Mouse (Mus musculus) embryonic facial prominence, embryonic 13.5 days (tissue): ENCODE results near the gene Gm26727. TPM values are rescaled to one million over a fixed set of nuclear protein-coding genes. Genes with fewer than 3 reads are reported as not detected.
"Not testable (repeated sequence)": the region's sequence is repeated elsewhere in the genome, so short reads cannot be mapped to it uniquely, and the experiment has no call there.

ENCODE experiments used
- ATAC-seq: fragments of 200-750 bp; cut with Nextera tagmentation; 2 replicates; pipeline ENCODE4 v1.8.0; 2017; ENCODE audit warnings: low read depth; ENCODE audit not compliant: insufficient number of reproducible peaks, insufficient read depth, low FRiP score, low TSS enrichment
- H3K27ac ChIP-seq: fragments of 300-500 bp; sonication (generic); 2 replicates; pipeline ENCODE4 v1.5.1; 2015; ENCODE audit warnings: moderate library complexity, mild to moderate bottlenecking, inconsistent platforms
- H3K27me3 ChIP-seq: fragments of 300-500 bp; sonication (generic); 2 replicates; pipeline ENCODE4 v1.6.1; 2015; ENCODE audit warnings: mild to moderate bottlenecking, inconsistent platforms
- H3K36me3 ChIP-seq: fragments of 300-500 bp; sonication (generic); 2 replicates; pipeline ENCODE4 v1.6.1; 2015; ENCODE audit warnings: mild to moderate bottlenecking, inconsistent platforms
- H3K4me1 ChIP-seq: fragments of 300-500 bp; sonication (generic); 2 replicates; pipeline ENCODE4 v1.6.1; 2015; ENCODE audit warnings: inconsistent platforms
- H3K4me2 ChIP-seq: fragments of 300-500 bp; sonication (generic); 2 replicates; pipeline ENCODE4 v1.6.1; 2015; ENCODE audit warnings: moderate library complexity, mild to moderate bottlenecking, inconsistent platforms
- H3K4me3 ChIP-seq: fragments of 300-500 bp; sonication (generic); 2 replicates; pipeline ENCODE4 v1.5.1; 2015; ENCODE audit warnings: mild to moderate bottlenecking, inconsistent platforms
- H3K9ac ChIP-seq: fragments of 300-500 bp; sonication (generic); 2 replicates; pipeline ENCODE4 v1.6.1; 2015; ENCODE audit warnings: mild to moderate bottlenecking, inconsistent platforms
- H3K9me3 ChIP-seq: fragments of 300-500 bp; sonication (generic); 2 replicates; pipeline ENCODE4 v1.6.1; 2016; ENCODE audit warnings: inconsistent platforms
- WGBS: fragments of 180-500 bp; shearing (Covaris S2); methylation state at CpG from one replicate; pipeline ENCODE4 v1.1.7; 2015; ENCODE audit warnings: mixed read lengths; 5-methylcytosine and 5-hydroxymethylcytosine counted together
- polyA plus RNA-seq: library from polyadenylated mRNA; unstranded; fragments of >200 nt; fragmentation: Nextera tagmentation; extraction: Ambion mirVana; gene quantifications from 2 replicates; pipeline ENCODE4 v1.2.1, GENCODE M21; 2015

The Gm26727 gene
- not detected in 2 replicates for polyA plus RNA-seq

- no peaks in the 10 kb centered on the region for H3K36me3 ChIP-seq
- no peak for ATAC-seq
- no peak within 1 kb of the TSS for H3K4me2 ChIP-seq
- 62% methylated on average over 2 of the region's 2 CpGs for WGBS
- no peaks in the 10 kb centered on the region for H3K4me1 ChIP-seq
- H3K9ac ChIP-seq, result no peak within 1 kb of the TSS
- no peaks in the 10 kb centered on the region for H3K9me3 ChIP-seq
- H3K27ac ChIP-seq, result no peak within 1 kb of the TSS
- H3K27me3 ChIP-seq, result no peaks in the 10 kb centered on the region
- H3K4me3 ChIP-seq, result no peak within 1 kb of the TSS
These were observed at the start of gene Gm26727 for GRCm38 (mm10) chr2:67433081-67433480. Gm26727 (minus strand) TSS chr2:67433181.

- no peak overlapping the region for H3K9ac ChIP-seq
- H3K27ac ChIP-seq, result no peak overlapping the region
- no peak overlapping the region for H3K4me3 ChIP-seq
- no peaks in the 10 kb centered on the region for H3K27me3 ChIP-seq
- no peaks in the 10 kb centered on the region for H3K36me3 ChIP-seq
- ATAC-seq, result no peak
- WGBS, result 62% methylated on average over 3 of the region's 3 CpGs
- H3K4me2 ChIP-seq, result no peak overlapping the region
- H3K9me3 ChIP-seq, result no peaks in the 10 kb centered on the region
- no peaks in the 10 kb centered on the region for H3K4me1 ChIP-seq
These were observed 48.1 kb upstream of the Gm26727 start for GRCm38 (mm10) chr2:67481051-67481450.

- Histone ChIP-seq H3K27ac (no peak overlapping the region), H3K9me3 (no peaks in the 10 kb centered on the region), H3K27me3 (no peaks in the 10 kb centered on the region), H3K36me3 (no peaks in the 10 kb centered on the region), H3K4me2 (no peak overlapping the region), H3K9ac (no peak overlapping the region), H3K4me1 (no peaks in the 10 kb centered on the region), H3K4me3 (no peak overlapping the region)
- WGBS, result 15% methylated on average over 6 of the region's 6 CpGs
- no peak for ATAC-seq
These were observed 44.8 kb upstream of the Gm26727 start for GRCm38 (mm10) chr2:67477753-67478152.

- H3K9me3 ChIP-seq, H3K27ac ChIP-seq, H3K9ac ChIP-seq, H3K36me3 ChIP-seq, H3K4me1 ChIP-seq, H3K27me3 ChIP-seq, H3K4me2 ChIP-seq, H3K4me3 ChIP-seq, ATAC-seq: not testable (repeated sequence)
- WGBS, result 86% methylated on average over 5 of the region's 5 CpGs
These were observed 37.0 kb upstream of the Gm26727 start for GRCm38 (mm10) chr2:67470030-67470429.

- Histone ChIP-seq H3K4me3 (no peak overlapping the region), H3K27me3 (no peaks in the 10 kb centered on the region), H3K36me3 (no peaks in the 10 kb centered on the region), H3K4me1 (no peaks in the 10 kb centered on the region), H3K27ac (no peak overlapping the region), H3K9me3 (no peaks in the 10 kb centered on the region), H3K9ac (no peak overlapping the region), H3K4me2 (no peak overlapping the region)
- 89% methylated on average over 7 of the region's 7 CpGs for WGBS
- ATAC-seq, result no peak
These were observed 34.1 kb upstream of the Gm26727 start for GRCm38 (mm10) chr2:67467036-67467435.

GRCm38 (mm10) chr2:67460857-67461256, 27.9 kb upstream of the Gm26727 start:
- Histone ChIP-seq H3K4me2 (no peak overlapping the region), H3K27me3 (no peaks in the 10 kb centered on the region), H3K27ac (no peak overlapping the region), H3K4me1 (0 out of 2 replicates have a peak, but pooled peaks cover 3% of the 10 kb centered on the region), H3K4me3 (no peak overlapping the region), H3K9ac (no peak overlapping the region), H3K36me3 (no peaks in the 10 kb centered on the region), H3K9me3 (no peaks in the 10 kb centered on the region)
- 59% methylated on average over 3 of the region's 3 CpGs for WGBS
- ATAC-seq, result no peak

GRCm38 (mm10) chr2:67447206-67447605, 14.2 kb upstream of the Gm26727 start:
- Histone ChIP-seq H3K9ac (no peak overlapping the region), H3K4me1 (no peaks in the 10 kb centered on the region), H3K27ac (no peak overlapping the region), H3K36me3 (no peaks in the 10 kb centered on the region), H3K4me3 (no peak overlapping the region), H3K9me3 (no peaks in the 10 kb centered on the region), H3K4me2 (peak overlapping the region; percentile 37), H3K27me3 (no peaks in the 10 kb centered on the region)
- ATAC-seq, result no peak
- WGBS, result 39% methylated on average over 12 of the region's 12 CpGs

DNA sequence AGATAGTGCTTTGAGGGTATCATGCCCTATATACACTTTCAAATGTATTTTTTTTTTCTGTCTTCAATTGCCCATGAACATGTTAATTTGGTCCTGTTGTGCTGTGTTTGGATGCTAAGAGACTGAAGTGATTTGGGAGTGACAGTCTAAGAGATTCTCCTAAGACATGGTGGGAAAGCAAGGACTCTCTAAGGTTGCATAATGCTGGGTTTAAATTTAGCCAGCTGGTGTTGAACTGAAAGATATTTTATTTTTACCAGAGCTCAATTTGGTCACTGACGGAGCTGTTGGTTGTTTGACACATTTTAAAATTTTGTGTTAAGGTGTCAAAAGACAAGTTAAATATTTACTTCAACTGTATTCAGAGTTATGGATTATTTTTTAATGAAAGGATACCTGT, 13.8 kb upstream of the Gm26727 start:
- Histone ChIP-seq H3K9ac (no peak overlapping the region), H3K4me1 (no peaks in the 10 kb centered on the region), H3K4me2 (no peak overlapping the region), H3K27me3 (no peaks in the 10 kb centered on the region), H3K36me3 (no peaks in the 10 kb centered on the region), H3K27ac (no peak overlapping the region), H3K9me3 (no peaks in the 10 kb centered on the region), H3K4me3 (no peak overlapping the region)
- WGBS, result 79% methylated on average over 1 of the region's 1 CpGs
- no peak for ATAC-seq

DNA sequence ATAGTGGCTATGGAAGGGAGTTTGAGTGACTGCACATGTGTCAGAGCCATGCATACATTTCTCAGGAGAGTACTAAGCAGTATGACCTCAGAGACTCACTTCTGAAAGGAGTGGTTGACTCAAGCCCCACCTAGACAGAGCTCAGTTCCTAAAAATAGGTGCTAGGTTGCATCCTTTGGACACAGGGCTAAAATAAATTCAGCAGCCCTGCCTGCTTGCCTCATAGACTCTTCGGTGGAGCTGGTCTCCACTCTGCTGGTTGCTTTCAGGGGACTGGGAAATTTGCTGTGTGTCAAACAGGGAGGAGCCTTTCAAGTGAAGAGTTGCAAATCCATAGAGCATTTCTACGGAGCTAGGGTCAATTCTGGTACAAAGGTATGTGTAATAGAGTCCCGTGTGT, 12.8 kb upstream of the Gm26727 start, which contains the start of gene Xirp2:
Gene Xirp2, plus strand, starts transcription at position 223 of the 400 bp plus-strand sequence.
- no peaks in the 10 kb centered on the region for H3K36me3 ChIP-seq
- H3K9me3 ChIP-seq, result no peaks in the 10 kb centered on the region
- H3K9ac ChIP-seq, result no peak within 1 kb of the TSS
- H3K4me1 ChIP-seq, result no peaks in the 10 kb centered on the region
- no peak within 1 kb of the TSS for H3K4me3 ChIP-seq
- WGBS, result 70% methylated on average over 3 of the region's 3 CpGs
- no peak within 1 kb of the TSS for H3K27ac ChIP-seq
- H3K27me3 ChIP-seq, result no peaks in the 10 kb centered on the region
- no peak for ATAC-seq
- no peak within 1 kb of the TSS for H3K4me2 ChIP-seq

- Histone ChIP-seq H3K4me1 (no peaks in the 10 kb centered on the region), H3K4me3 (no peak overlapping the region), H3K9me3 (no peaks in the 10 kb centered on the region), H3K4me2 (no peak overlapping the region), H3K9ac (no peak overlapping the region), H3K27me3 (no peaks in the 10 kb centered on the region), H3K27ac (no peak overlapping the region), H3K36me3 (no peaks in the 10 kb centered on the region)
- WGBS, result 87% methylated on average over 8 of the region's 8 CpGs
- no peak for ATAC-seq
These were observed 5.3 kb upstream of the Gm26727 start for GRCm38 (mm10) chr2:67438309-67438708.

GRCm38 (mm10) chr2:67422799-67423198, 10.2 kb downstream of the Gm26727 start:
- no peak overlapping the region for H3K4me2 ChIP-seq
- no peaks in the 10 kb centered on the region for H3K27me3 ChIP-seq
- H3K27ac ChIP-seq, result no peak overlapping the region
- ATAC-seq, result no peak
- no peak overlapping the region for H3K4me3 ChIP-seq
- H3K36me3 ChIP-seq, result no peaks in the 10 kb centered on the region
- H3K9me3 ChIP-seq, result no peaks in the 10 kb centered on the region
- WGBS, result 87% methylated on average over 1 of the region's 1 CpGs
- no peak overlapping the region for H3K9ac ChIP-seq
- no peaks in the 10 kb centered on the region for H3K4me1 ChIP-seq

DNA sequence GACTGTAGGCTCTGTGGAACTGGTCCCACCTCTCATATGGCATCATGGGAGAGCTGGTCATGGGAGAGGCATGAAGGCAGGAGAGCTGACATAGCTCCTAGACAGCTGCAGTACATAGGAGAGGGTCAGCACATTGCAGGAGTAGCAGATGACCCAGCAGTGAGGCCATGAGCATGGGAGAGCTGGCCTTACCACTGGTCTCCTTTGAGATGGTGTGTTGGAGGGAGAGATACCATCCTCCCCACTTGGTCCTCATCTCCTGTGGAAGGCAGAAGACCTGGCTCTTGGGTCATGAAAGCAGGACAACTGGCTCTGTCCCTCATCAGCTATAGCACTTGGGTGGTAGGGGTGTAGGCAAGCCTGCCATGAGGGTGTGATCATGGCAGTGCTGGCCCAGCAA, 12.1 kb downstream of the Gm26727 start:
- Histone ChIP-seq H3K9me3 (no peaks in the 10 kb centered on the region), H3K9ac (no peak overlapping the region), H3K4me1 (no peaks in the 10 kb centered on the region), H3K4me3 (no peak overlapping the region), H3K36me3 (no peaks in the 10 kb centered on the region), H3K4me2 (no peak overlapping the region), H3K27me3 (no peaks in the 10 kb centered on the region), H3K27ac (no peak overlapping the region)
- no peak for ATAC-seq

- not testable (repeated sequence) for H3K4me3 ChIP-seq, ATAC-seq, H3K4me2 ChIP-seq, H3K9me3 ChIP-seq, H3K36me3 ChIP-seq, H3K4me1 ChIP-seq, H3K27ac ChIP-seq, H3K9ac ChIP-seq, H3K27me3 ChIP-seq
- no CpG with 5 or more reads among the region's 1 CpGs for WGBS
These were observed 19.6 kb downstream of the Gm26727 start, which contains the start of gene Gm21830 for GRCm38 (mm10) chr2:67413425-67413824. Gm21830 (plus strand) TSS chr2:67413725.
